Mouse (Mus musculus) small intestine, adult 2 months (tissue): ENCODE measurements around the gene 4930556J24Rik.

Experiments used
- CTCF ChIP-seq: fragments of 200-500 bp; IDR thresholded peaks from 2 replicates; pipeline ENCODE4 v1.5.1; 2012; ENCODE audit warnings: low read depth, mild to moderate bottlenecking, control low read depth, inconsistent platforms, low read length, moderate library complexity, mixed read lengths; ENCODE audit not compliant: insufficient replicate concordance, insufficient read length; ENCODE audit errors: extremely low read depth
- POLR2A ChIP-seq: fragments of 200-500 bp; IDR thresholded peaks from 2 replicates; pipeline ENCODE4 v1.6.1; 2012; ENCODE audit warnings: low read depth, mild to moderate bottlenecking, control low read depth, inconsistent platforms, low read length, moderate library complexity

DNA sequence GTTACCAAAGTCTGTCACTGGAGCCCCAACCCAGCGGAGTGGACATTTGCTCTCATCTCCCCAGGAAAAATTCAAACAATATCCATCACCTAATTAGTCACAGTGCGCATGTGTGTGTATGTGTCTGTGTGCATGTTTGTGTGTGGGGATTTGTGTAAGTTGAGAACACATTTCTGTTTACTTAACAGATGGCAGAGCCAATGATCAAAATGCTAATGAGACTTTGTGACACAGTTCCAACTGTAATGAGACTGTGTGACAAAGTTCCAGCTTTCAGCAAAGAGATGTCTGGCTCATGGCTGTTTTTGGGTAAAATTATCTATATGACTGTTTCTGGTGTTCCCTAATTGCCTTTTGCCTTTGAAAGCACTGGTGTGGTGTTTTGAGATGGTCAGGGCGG, 40.3 kb downstream of the 4930556J24Rik start:
- no peak for TF ChIP-seq CTCF
- no peak for TF ChIP-seq POLR2A
